Mouse (Mus musculus) embryonic facial prominence, embryonic 11.5 days (tissue): ENCODE measurements around the gene Shisa9. TPM values are rescaled to one million over a fixed set of nuclear protein-coding genes. Genes with fewer than 3 reads are reported as not detected.

Source experiments
- ATAC-seq: fragments of 200-750 bp; cut with Nextera tagmentation; replicated peaks from 2 replicates; pipeline ENCODE4 v1.8.0; 2017; ENCODE audit warnings: low read depth; ENCODE audit not compliant: insufficient number of reproducible peaks, low FRiP score, low TSS enrichment
- DNase-seq: peaks from one replicate; pipeline ENCODE4 v3.0.0-alpha.2; 2015; ENCODE audit warnings: low spot score
- H3K27ac ChIP-seq: fragments of 300-500 bp; sonication (generic); replicated peaks from 2 replicates; pipeline ENCODE4 v1.5.1; 2014; ENCODE audit warnings: mild to moderate bottlenecking, low read depth, low read length, control low read depth
- H3K27me3 ChIP-seq: fragments of 300-500 bp; sonication (generic); 2 replicates; pipeline ENCODE4 v1.6.1; 2014; ENCODE audit warnings: mild to moderate bottlenecking, low read length, moderate library complexity, mixed read lengths; ENCODE audit not compliant: control insufficient read depth, insufficient read depth
- H3K36me3 ChIP-seq: fragments of 300-500 bp; sonication (generic); replicated peaks from 2 replicates; pipeline ENCODE4 v1.6.1; 2014; ENCODE audit warnings: low read depth, mild to moderate bottlenecking, low read length, moderate library complexity, mixed read lengths; ENCODE audit not compliant: control insufficient read depth, insufficient read depth
- H3K4me1 ChIP-seq: fragments of 300-500 bp; sonication (generic); 2 replicates; pipeline ENCODE4 v1.6.1; 2014; ENCODE audit warnings: low read length, mixed read lengths; ENCODE audit not compliant: control insufficient read depth, insufficient read depth
- H3K4me2 ChIP-seq: fragments of 300-500 bp; sonication (generic); 2 replicates; pipeline ENCODE4 v1.6.1; 2014; ENCODE audit warnings: low read depth, mild to moderate bottlenecking, control low read depth, low read length, moderate library complexity
- H3K4me3 ChIP-seq: fragments of 300-500 bp; sonication (generic); 2 replicates; pipeline ENCODE4 v1.5.1; 2014; ENCODE audit warnings: low read depth, low read length, control low read depth
- H3K9ac ChIP-seq: fragments of 300-500 bp; sonication (generic); replicated peaks from 2 replicates; pipeline ENCODE4 v1.6.1; 2014; ENCODE audit warnings: mild to moderate bottlenecking, control low read depth, low read length
- H3K9me3 ChIP-seq: fragments of 300-500 bp; sonication (generic); replicated peaks from 2 replicates; pipeline ENCODE4 v1.6.1; 2016; ENCODE audit warnings: mild to moderate bottlenecking, low read length, inconsistent platforms, mixed read lengths; ENCODE audit not compliant: control insufficient read depth
- WGBS: fragments of 180-500 bp; shearing (Covaris S2); extraction: QIAGEN DNeasy Blood & Tissue Kit; methylation state at CpG from one replicate; pipeline ENCODE4 v1.1.7; 2014; 5-methylcytosine and 5-hydroxymethylcytosine counted together
- polyA plus RNA-seq: library from polyadenylated mRNA; unstranded; fragments of >200 nt; fragmentation: Nextera tagmentation; extraction: Ambion mirVana; gene quantifications from 2 replicates; pipeline ENCODE4 v1.2.1, GENCODE M21; 2014

Shisa9 gene
- polyA plus RNA-seq, 1 experiment from 2014 or later: 0.46 TPM

DNA sequence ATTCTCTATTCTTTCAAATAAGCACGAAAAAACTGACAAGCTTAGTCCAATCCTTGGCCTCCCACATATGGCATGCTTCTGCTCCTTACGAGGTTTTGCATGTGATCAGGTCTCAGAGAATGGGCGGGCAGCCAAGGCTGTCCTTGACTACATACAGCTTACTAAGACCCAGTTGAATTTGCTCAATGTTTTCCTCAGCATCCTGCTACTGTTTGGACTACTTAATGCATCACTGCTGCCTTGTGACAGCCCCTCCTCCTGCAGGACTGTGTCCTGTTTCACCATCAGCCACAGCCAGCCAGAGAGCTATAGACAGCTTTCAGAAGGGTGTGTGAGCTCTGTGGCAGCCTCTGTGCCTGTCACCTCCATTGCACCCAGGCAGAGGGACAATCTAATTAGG lies 92.4 kb downstream of the Shisa9 start:
- ATAC-seq (no peak), DNase-seq (no peak)
- no peaks in the 10 kb centered on the region for H3K4me1 ChIP-seq
- no peak overlapping the region for H3K4me2 ChIP-seq
- no peak overlapping the region for H3K4me3 ChIP-seq
- H3K27me3 ChIP-seq: no peaks in the 10 kb centered on the region
- H3K36me3 ChIP-seq: no peaks in the 10 kb centered on the region
- no peak overlapping the region for H3K27ac ChIP-seq
- 70% methylated on average over 3 of the region's 3 CpGs for WGBS
- no peak overlapping the region for H3K9ac ChIP-seq
- no peaks in the 10 kb centered on the region for H3K9me3 ChIP-seq

DNA sequence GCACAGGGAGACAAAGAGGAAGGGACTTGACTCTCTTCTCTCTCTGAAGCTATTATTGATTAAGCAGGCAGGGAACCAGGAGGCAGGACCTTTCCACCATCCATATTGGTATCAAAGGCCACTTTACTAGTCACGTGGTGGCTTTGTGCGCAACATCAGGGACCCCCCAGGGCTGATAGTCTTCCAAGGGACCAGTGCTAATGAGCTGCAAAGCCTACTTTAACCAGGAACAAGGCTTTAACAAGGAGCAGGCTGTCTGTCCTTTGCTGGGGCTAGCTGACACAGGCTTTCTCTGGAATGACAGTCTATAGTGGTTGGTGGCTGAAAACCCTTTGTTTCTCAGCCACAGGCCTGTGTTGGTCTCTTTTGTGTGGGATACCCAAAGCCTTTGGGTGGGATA lies 92.8 kb downstream of the Shisa9 start:
- H3K4me2 ChIP-seq: no peak overlapping the region
- no peaks in the 10 kb centered on the region for H3K36me3 ChIP-seq
- ATAC-seq: no peak
- no peak for DNase-seq
- no peaks in the 10 kb centered on the region for H3K27me3 ChIP-seq
- H3K4me3 ChIP-seq: no peak overlapping the region
- no peaks in the 10 kb centered on the region for H3K4me1 ChIP-seq
- WGBS: 39% methylated on average over 2 of the region's 2 CpGs
- no peak overlapping the region for H3K27ac ChIP-seq
- H3K9me3 ChIP-seq: no peaks in the 10 kb centered on the region
- no peak overlapping the region for H3K9ac ChIP-seq

DNA sequence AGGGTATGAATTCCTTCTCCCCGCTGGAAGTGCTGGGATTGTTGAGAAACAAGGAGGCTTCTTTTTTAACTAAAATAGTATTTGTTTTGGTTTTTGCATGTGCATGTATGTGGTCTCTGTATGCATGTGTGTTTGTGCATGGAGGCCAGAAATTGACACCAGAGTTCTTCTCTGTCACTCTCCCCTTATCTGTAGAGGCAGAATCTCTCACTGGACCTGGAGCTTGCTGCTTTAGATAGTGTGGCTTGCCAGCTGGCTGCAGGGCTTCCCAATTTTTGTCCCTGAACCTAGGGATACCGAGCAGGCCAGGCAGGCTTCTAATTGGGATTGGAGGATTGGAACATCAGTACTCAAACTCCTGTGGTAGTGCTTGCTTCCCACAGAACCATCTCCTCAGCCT lies 99.2 kb downstream of the Shisa9 start:
- 78% methylated on average over 2 of the region's 2 CpGs for WGBS
- no peaks in the 10 kb centered on the region for H3K27me3 ChIP-seq
- no peak overlapping the region for H3K27ac ChIP-seq
- H3K4me3 ChIP-seq: no peak overlapping the region
- no peak overlapping the region for H3K4me2 ChIP-seq
- no peaks in the 10 kb centered on the region for H3K36me3 ChIP-seq
- DNase-seq (no peak), ATAC-seq (no peak)
- no peaks in the 10 kb centered on the region for H3K9me3 ChIP-seq
- no peaks in the 10 kb centered on the region for H3K4me1 ChIP-seq
- no peak overlapping the region for H3K9ac ChIP-seq

DNA sequence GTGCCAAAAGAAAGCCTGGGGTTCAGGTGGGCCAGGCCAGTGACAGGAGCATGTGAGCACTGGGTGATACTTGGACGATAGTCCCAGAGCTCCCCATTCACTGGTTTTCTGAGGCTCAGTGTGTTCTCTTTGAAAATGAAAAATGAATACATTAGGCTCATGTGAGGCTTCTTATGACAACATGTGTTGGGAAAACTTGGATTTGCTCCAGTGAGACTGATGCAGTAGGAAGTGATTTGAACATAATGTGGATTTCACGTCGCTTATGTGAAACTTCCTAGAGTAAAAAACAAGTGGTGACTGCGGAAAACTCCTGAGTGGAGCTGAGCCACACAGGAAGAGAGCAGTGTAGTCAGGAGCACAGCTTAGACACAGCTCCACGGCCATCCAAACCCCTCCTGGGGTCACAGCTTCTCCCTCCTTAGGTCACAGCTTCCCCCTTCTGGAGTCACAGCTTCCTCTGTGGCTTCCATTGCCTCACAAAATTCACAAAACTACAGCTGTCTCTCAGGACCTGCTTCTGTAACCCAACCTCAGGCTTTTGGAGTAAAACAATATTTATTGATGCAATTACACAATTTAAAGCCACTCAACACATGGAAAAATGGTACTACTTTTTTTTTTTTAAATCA lies 106.8 kb downstream of the Shisa9 start:
- Histone ChIP-seq H3K27me3 (no peaks in the 10 kb centered on the region), H3K4me2 (no peak overlapping the region), H3K4me1 (no peaks in the 10 kb centered on the region), H3K9me3 (no peaks in the 10 kb centered on the region), H3K4me3 (no peak overlapping the region), H3K36me3 (no peaks in the 10 kb centered on the region), H3K9ac (no peak overlapping the region), H3K27ac (no peak overlapping the region)
- DNase-seq (no peak), ATAC-seq (no peak)
- WGBS: 77% methylated on average over 5 of the region's 5 CpGs

DNA sequence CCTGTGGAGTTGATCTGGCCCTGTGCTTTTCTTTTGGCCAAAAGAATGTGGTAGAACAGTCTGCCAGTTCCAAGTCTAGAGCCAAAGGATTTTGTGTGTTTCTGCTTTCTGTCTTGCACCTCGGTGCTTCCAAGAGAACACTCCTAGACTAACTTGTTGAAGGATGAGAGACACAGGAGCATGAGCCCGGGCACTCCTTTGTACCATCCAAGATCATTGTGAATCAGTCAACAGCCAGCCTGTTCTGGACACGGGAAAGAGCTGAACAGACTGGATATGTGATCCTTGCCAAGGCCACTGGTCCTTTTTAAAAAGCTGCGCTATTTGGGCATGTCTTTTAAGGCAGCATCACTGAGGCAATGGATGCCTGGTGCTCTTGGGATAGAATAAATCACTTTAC lies 109.3 kb downstream of the Shisa9 start:
- Histone ChIP-seq H3K4me2 (no peak overlapping the region), H3K4me1 (no peaks in the 10 kb centered on the region), H3K9ac (no peak overlapping the region), H3K4me3 (no peak overlapping the region), H3K27me3 (no peaks in the 10 kb centered on the region), H3K27ac (no peak overlapping the region), H3K9me3 (no peaks in the 10 kb centered on the region), H3K36me3 (no peaks in the 10 kb centered on the region)
- ATAC-seq (no peak), DNase-seq (no peak)
- WGBS: 85% methylated on average over 4 of the region's 4 CpGs

DNA sequence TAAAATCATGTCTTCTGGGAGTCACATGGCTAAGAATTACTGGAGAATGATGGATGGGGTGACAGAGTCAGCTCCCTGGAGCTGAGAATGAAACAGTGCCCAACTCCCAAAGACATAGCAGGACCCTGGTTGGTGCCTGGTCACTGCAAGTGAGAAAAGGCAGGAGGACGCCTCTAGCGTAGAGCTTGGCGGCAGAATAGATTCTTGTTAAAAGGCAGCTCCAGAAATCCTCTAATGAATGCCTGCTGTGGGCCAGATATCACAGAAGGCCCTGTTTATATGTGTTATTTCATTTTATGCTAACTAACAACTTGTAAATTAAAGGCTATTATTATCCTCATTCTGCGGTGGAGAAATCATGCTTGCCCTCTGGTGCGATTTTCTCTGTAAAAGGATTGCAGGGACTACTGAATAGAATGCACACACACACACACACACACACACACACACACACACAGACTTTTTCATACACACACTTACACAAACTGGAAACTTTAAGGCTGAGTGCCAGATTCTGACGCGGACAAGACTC lies 110.9 kb downstream of the Shisa9 start:
- ATAC-seq: no peak
- H3K36me3 ChIP-seq: no peaks in the 10 kb centered on the region
- 74% methylated on average over 7 of the region's 7 CpGs for WGBS

DNA sequence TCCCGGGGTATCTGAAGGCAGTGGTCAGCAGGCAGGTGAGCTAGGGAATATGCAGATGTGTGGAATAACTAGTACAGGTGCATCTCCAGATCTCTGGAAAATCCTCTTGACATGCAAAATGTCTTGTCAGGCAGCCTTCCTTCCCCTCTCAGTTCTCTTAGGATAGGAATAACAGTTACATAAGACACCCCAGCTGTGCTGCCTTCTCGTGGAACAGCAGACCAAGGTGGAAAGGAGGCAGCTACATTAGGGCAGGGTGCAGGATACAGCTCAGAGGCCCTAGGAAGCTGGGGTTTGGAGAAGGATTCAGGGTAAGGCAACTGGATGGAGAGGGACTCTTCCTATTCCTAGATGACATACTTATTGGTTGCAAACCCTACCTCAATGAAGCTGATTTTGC lies 111.5 kb downstream of the Shisa9 start:
- no peak overlapping the region for H3K9ac ChIP-seq
- ATAC-seq (no peak), DNase-seq (no peak)
- H3K36me3 ChIP-seq: no peaks in the 10 kb centered on the region
- H3K4me3 ChIP-seq: no peak overlapping the region
- no peaks in the 10 kb centered on the region for H3K9me3 ChIP-seq
- H3K4me1 ChIP-seq: no peaks in the 10 kb centered on the region
- H3K27me3 ChIP-seq: no peaks in the 10 kb centered on the region
- no peak overlapping the region for H3K27ac ChIP-seq
- 72% methylated on average over 2 of the region's 2 CpGs for WGBS
- H3K4me2 ChIP-seq: no peak overlapping the region

More for the DNA sequence above, 110.9 kb downstream of the Shisa9 start:
- H3K27me3 ChIP-seq: no peaks in the 10 kb centered on the region
- no peak overlapping the region for H3K4me2 ChIP-seq
- H3K27ac ChIP-seq: no peak overlapping the region
- no peak overlapping the region for H3K9ac ChIP-seq
- DNase-seq: no peak
- H3K4me3 ChIP-seq: no peak overlapping the region
- H3K4me1 ChIP-seq: no peaks in the 10 kb centered on the region
- no peaks in the 10 kb centered on the region for H3K9me3 ChIP-seq

DNA sequence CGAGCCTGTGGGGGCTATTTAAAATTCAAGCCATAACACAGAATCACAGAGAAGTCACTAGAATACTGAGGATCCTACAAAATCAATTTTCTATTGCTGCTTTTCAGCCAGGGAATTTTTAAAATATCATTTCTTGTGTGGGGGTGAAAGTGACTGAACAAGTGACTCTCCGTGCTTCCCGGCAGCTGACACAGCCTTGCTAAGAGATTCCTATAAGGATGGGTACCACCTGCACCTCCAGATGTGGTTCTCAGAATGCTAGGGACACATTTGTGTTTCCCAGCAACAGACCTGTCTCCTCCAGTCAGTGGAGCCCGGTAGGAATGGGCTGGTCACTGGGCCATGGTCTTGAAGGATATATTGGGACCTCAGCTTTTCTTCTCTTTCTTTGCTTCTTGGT lies 124.5 kb downstream of the Shisa9 start:
- H3K9me3 ChIP-seq: no peaks in the 10 kb centered on the region
- H3K4me3 ChIP-seq: no peak overlapping the region
- H3K27me3 ChIP-seq: no peaks in the 10 kb centered on the region
- 85% methylated on average over 4 of the region's 4 CpGs for WGBS
- DNase-seq (no peak), ATAC-seq (no peak)
- no peaks in the 10 kb centered on the region for H3K36me3 ChIP-seq
- no peak overlapping the region for H3K9ac ChIP-seq
- no peak overlapping the region for H3K4me2 ChIP-seq
- no peaks in the 10 kb centered on the region for H3K4me1 ChIP-seq
- no peak overlapping the region for H3K27ac ChIP-seq
